Mouse (Mus musculus): ENCODE data around the gene Lars2. TPM values are rescaled to one million over a fixed set of nuclear protein-coding genes. Genes with fewer than 3 reads are reported as not detected.

Lars2 gene
- polyA plus RNA-seq, 1 experiment, result 280 TPM

DNA sequence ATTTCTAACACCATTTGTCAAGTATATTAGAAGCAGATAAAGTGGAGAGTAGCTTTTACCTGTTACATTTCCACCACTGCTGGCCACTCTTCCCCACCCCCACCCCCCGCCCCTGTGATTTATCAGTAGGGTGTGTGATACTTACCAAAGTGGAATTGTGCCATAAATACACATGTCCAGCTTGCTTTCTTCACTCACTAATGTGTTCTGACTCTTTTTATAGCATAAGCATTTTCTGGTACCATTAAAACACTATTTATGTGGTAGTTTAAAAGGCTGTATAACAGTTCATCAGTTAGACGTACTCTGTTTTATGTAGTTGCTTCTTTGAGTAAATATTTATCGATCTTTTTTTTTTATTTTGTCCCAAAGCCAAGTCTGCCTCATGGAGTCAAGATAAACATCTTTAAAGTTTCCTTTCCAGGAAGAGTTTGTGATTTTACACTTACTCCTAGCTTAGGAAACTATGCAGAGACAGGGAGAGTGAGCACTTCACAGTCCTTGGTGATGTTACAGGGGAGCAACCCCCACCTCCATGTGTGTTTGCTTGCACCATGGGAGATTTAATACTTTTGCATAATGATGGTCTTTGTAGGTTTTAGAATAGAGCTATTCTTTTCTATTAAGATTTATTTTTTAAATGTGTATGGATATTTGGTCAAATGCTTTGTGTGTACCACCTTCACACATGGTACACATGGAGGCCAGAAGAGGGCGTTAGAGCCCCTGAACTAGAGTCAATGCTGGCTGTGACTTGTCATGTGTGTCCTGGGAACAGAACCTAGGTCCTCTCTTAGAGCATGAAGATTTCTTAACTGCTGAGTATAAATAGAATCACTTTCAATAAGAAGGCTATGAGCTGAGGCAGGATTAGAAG lies 139.8 kb downstream of the Lars2 start:
- no peak for DNase-seq (ENCODE audit: low spot score)

DNA sequence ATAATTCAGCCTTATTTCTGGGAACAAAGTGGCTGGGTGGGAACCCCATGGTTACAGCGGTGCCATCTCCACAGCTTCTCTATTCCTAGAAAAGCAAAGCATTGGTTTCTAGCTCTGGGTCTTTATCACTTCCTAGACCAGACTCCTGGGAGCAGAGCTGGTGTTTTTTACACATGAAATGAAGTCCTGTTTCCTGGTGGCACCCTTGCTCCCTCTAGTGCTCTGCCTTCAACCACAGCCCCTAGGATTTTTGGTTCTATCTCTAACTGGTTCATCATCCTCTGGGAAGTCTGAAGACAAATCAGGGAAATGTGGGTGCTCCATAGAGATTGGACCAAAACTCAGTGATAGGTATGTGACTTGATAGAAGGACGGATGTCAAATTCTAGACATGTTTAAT lies 140.7 kb downstream of the Lars2 start:
- no peak for DNase-seq (ENCODE audit: low spot score)

DNA sequence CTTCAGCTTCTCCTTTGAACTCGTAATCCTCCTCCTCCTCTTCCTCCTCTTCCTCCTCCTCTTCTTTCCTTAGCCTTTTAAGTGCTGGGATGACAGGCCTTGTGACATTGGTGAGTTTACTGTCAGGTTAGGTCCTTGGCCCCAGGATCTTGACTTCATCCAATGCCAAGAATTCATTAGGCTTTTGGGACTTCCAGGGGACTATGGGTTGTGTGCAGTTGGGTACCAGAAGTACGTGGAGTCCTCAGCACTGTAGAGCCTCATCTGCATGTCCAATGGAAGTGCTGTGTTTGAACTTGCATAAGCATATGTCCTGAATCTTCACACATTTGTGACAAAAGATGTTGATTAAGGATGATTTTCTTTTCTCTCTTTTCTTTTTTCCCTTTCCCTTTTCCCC lies 142.3 kb downstream of the Lars2 start:
- DNase-seq (ENCODE audit: low spot score), result no peak

DNA sequence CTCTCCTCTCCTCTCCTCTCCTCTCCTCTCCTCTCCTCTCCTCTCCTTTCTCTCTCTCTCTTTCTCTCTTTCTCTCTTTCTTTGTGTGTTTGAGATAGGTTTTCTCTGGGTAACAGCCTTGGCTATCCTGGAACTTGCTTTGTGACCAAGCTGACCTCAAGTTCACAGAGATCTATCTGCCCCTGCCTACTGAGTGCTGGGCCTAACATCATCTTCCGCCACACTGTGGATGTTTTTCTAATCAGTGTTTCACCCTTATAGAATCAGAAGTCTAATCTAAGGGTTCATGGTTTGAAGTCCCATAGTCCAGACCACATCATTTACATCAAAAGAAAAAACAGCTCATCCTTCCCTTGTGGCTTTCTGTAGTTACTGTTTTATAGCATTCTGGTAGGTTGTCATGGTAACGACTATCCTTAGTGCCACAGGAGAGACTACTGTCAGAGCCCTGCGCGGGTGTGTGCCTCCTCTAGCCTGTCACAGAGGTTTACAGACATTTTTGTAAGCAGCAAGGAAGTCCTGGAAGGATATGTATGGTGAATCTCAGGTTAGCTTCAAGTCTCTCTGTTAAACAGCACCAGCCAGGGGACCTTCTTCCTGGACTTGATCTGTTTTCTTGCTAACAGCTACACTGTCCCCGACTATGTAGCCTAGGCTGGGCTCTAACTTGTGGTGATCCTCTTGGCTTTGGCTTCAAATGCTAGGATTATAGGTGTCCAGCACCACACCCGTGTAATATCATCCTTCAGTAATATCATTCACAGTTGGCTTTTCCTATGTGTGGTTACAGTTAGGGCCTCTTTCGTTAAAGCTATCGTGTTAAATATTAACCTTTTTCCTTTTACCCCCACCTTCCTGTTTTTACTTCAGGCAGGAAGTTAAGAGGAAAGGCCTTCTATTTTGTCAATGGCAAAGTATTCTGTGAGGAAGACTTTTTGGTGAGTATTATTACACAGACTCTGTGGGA lies 143.2 kb downstream of the Lars2 start:
- no peak for DNase-seq (ENCODE audit: low spot score)

DNA sequence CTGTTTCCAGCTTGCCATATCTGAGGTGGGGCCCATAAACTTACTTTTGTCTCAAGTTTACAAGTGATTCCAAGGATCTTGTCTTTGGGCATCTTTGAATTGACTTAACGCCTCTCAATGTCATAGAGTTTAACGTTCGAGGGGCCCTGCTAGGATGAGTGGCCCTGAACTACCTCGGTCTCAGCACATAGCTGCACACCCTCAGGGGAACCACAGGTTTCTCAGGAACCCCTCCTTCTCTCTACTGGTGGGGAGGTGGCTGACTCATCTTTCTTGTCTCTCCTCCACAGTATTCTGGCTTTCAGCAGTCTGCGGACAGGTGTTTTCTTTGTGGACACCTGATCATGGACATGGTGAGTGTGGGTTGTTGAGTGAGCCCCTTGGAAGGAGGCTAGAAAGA lies 144.2 kb downstream of the Lars2 start:
- no peak for DNase-seq (ENCODE audit: low spot score)

Other genes with a start within 250 kb of the Lars2 start
- 707 and 739 TPM in 2 replicates for gene Clec3b, start 216.0 kb upstream of the Lars2 start, polyA plus RNA-seq (2012; rRNA removed)
- gene Cdcp1, start 150.9 kb upstream of the Lars2 start, polyA plus RNA-seq (2012; rRNA removed), result 23.1 and 25.1 TPM in 2 replicates
- gene Tmem158, start 106.2 kb upstream of the Lars2 start, polyA plus RNA-seq (2012; rRNA removed), result 20.7 and 22.7 TPM in 2 replicates
- gene Limd1, start 111.8 kb downstream of the Lars2 start, polyA plus RNA-seq (2012; rRNA removed), result 27.4 and 31.9 TPM in 2 replicates
- 29.2 and 34.1 TPM in 2 replicates for gene Sacm1l, start 162.8 kb downstream of the Lars2 start, polyA plus RNA-seq (2012; rRNA removed)

Measured in urinary bladder, adult 2 months (tissue).